Mouse (Mus musculus) 3T3-L1 (cell line): ENCODE measurements around the gene Tmem54.

Experiments used
- DNase-seq: peaks from one replicate; pipeline ENCODE4 v3.0.0-alpha.2; 2015; ENCODE audit warnings: low read depth, low spot score

Gene Tmem54

GRCm38 (mm10) chr4:129129387-129129786, 24.0 kb downstream of the Tmem54 start:
- DNase-seq: no peak

DNA sequence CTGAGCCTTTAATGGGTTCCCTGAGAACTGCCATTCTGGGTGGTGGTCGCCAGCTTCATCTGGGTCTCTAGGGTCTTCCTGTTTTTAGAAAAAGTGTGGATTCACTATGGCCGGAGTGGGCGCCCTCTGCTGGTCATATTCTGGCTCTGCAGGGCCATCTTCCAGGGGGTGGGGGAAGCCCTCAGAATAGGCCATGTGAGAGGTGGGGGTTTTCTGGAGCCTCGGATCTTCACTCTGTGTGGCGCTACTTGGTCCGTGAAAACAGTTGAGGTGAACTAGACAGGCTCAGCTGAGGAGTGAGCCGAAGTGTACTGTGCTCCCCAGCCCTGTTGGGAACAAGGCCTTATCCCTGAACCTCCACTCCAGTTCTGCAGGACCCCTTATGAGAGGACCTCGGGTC, 24.8 kb downstream of the Tmem54 start:
- peak; percentile 58 for DNase-seq

DNA sequence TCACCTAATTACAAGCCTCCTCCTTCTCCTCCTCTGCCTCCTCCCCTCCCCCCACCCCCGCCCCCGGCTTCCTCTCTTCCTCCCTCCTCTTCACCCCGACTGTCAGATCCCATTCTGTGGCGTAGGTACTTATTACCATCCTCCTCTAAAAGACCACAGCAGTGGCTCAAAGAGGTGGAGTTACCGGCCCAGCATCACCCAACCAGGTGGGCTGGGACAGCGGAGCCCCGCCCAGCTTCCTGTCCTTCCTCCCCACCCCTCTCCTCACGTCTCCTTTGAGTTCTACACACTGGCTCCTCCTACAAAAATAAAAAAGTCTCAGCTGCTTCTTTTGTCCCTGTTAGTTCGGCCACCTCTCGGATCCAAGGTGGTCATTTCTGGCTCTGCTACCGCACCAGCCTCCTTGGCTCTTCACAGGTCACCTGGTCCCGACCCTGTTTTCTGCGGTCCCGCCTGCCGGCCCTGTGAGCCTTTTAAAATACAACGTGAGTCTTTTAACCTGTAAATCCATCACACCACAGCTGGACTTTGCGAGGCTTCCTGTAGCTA, 25.5 kb downstream of the Tmem54 start:
- no peak for DNase-seq

DNA sequence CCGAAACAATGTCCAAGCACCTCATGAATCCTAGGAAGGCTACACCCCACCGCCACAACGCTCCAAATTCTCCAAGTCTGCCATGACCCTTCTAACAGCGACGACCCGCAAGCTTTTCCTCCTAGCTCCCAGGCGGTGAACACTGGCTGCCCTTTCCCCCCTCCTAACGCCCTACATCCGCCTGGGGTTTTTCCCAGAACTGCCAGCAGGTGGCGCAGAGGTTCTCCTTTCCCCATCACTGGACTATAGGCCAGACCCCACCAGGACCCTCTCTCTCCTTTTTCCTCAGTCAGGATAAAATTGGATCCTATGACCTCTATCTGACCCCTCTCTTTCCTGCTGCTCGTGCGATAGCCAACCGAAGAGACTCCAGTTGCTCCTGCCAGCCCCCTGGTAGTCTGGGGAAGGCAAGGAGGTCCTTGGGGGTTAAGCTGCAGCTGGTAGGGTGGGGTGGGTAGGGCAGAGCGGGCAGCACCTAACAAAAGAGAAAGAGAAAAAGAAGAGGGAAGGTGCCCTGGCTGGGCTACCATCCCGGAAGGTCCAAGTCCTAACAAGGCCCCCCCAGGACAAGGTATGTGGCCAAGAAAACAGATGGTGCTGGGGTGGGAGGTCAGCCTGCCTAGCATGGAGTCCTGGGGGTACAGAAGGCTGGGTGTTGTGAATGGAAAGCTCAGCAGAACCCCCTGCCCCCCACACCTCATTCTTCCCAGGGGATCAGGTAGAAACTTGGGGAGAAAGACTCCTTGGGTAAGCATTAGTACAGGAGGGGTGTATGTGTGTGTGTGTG, 29.6 kb downstream of the Tmem54 start:
- peak; percentile 43 for DNase-seq

DNA sequence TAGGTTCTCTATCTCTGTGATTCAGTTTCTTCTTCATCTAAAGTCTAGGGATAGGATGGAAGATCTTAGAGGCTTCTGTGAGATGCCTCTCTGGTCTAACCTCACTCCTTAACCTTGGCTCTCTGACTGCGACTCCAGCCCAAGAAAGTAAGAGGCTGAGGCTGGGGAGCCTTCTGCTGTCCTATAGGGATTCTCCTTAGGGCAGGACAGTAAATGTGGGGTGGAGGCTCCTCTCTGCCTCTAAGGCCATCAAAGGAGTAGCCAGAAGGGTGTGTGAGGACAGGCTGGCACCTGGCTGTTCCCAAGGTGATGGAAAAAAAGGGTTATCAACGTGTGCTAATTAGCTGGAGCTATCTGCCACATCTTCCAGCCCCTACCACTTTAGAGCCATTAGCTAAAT, 30.3 kb downstream of the Tmem54 start:
- no peak for DNase-seq

DNA sequence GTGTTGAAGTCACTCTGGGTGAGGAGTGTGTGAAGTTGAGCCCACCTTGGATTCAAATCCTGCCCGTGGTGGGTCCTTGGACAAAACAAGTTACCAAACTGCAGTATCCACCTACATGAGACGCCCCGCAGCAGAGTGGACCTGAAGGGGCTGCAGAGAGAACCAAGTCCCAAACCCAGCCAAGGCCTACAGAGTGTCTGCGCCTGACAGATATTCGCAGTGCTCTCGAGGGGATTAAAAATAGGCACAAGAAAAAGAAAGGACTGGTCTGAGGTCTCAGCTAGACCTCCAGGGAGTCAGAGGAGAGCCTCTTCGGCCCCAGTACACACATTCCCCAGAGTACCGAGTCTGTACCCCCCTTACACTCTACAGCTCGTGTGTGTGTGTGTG, 30.8 kb downstream of the Tmem54 start:
- DNase-seq: no peak

DNA sequence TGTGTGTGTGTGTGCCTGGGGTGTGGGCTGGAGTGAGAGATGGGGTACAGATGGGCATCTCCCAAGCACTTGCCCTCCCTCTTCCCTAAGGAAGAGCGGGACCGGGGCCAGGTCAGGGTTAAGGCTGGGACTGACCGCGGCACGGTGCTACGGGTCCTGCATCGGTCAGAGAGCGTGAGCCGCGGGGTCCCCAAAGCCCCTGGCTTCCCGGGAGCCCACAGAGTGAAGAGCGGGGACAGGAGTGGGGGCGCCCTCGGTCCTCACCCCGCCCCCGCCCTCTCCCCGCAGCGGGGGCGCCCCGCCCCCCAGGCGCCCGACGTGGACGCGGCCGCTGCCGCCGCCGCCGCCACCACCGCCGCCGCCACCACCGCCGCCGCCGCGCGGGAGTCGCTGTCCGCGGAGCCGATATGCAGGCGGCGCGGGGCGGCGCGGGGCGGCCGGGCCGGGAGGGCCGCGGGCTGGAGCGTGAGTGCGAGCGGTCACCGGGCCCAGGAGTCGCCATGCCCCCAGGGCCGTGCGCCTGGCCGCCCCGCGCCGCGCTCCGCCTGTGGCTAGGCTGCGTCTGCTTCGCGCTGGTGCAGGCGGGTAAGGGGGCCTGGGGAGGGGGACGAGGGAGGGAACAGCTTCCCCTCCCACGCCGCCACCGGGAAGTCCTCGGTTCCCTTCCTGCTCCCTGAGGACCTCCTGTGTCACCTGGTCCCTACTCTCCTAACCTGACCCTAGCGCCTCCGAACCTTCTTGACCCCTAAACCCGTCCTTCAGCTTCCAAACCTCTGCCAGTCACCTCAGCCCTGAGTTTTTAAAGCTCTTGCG, 31.4 kb downstream of the Tmem54 start, which contains the start of gene Fndc5:
TSS of gene Fndc5 (plus strand) at position 421 of the 813 bp plus-strand sequence.
- DNase-seq: no peak

GRCm38 (mm10) chr4:129137392-129138321, 32.3 kb downstream of the Tmem54 start:
- no peak for DNase-seq

GRCm38 (mm10) chr4:129139642-129140041, 34.3 kb downstream of the Tmem54 start:
- DNase-seq: no peak

DNA sequence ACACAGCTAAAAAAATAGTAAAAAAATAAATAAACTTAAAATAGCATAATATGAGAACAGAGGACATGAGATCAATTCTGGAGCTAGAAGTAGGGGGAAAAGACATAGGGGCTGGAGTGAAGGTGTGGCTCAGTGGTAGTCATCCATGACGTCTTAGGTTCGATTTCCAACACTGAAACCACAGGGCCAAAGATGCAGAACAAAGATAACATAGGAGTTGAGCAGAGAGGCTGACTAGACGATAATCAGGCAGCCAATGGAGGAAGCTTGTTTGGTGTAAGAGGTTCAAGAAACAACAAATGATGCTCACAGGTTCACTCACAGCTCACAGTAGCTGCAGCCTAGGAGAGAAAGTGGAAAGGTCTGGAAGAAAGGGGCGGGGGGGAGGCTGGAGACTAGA, 35.5 kb downstream of the Tmem54 start:
- no peak for DNase-seq

GRCm38 (mm10) chr4:129141560-129142438, 36.5 kb downstream of the Tmem54 start:
- no peak for DNase-seq

- no peak for DNase-seq
Measured at GRCm38 (mm10) chr4:129142439-129143045, 37.2 kb downstream of the Tmem54 start.

- no peak for DNase-seq
Measured at GRCm38 (mm10) chr4:129143509-129143908, 38.2 kb downstream of the Tmem54 start.

DNA sequence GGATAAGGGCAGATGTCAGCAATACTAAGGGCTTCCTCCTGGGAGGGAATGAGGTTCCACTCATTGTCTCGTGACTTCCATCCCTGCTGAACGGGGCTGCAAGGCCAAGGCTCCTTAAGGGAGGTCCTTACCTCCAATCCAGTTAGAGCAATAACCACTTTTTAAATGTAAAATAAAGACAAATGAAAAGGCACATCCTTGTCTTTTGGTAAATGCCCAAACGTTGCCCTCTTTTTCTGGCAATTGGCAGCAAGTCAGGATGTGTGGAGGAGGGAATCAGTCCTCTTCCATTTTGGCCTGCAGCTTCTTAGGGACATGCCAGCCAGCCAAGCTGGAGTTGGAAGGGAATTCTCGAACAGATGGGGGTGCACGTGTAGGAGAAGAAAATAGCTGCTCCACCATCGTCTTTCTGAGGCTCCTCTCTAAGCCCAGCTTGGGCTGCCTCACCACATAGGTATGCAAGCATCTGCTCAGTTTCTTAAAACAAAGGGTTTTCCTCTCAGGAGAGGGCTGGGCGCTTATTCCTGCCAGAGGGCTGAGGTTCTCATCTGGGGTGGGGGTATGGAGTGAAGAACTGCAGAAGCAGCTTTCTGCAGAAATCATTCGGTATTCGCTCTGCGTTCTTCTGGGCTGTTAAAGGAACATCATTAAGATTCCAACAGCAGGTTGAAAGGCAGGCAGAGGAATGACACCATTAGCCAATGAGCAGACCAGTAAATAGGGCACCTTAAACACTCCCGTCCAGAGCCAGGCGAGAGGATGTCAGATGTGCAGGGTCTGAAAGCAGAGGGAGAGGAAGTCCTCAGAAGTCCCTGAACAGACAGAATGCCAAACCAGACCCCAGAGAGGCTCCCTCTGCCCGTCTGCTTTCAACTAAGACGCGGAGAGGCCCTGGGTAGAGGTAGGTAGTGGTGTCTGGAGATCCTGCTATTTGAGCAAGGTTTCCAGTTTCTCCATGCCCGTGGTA, 39.3 kb downstream of the Tmem54 start:
- peak; percentile 55 for DNase-seq

DNA sequence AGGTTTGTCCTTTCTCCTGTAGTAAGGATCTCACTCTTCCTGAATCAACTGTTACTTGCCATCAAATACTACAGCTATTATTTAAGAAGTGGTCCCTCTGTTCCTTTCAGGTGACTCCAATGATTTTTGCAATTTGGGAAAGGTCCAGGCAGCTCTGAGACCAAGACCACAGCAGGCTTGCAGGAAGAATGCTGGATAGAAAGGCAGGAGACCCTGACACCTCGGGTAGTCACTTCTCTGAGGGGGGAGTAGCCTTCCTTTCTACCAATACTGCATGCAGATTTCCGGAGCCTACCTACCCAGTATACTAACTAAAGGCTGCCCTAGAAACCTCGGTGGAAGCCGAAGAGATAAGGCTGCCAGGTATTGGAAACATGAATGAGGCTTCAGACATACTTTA, 40.1 kb downstream of the Tmem54 start:
- no peak for DNase-seq

DNA sequence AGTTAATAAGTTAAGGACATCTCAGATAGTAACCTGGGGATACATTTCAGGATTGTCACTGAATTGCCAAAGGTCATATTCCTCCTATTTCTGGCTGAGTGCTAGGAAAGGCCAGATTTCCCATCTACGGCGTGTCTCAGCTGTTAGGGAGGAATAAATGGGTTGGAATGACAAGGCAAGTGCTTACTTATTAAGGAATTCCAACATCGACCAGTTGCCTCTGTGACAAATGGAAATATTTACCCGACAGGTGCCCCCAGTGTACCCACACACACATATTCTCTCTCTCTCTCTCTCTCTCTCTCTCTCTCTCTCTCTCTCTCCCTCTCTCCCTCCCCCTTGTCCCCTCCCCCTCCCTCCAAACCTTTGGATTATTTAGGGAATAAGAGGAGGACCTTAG, 40.6 kb downstream of the Tmem54 start:
- no peak for DNase-seq

GRCm38 (mm10) chr4:129146392-129146791, 41.0 kb downstream of the Tmem54 start:
- no peak for DNase-seq

GRCm38 (mm10) chr4:129147552-129148103, 42.3 kb downstream of the Tmem54 start:
- no peak for DNase-seq

- DNase-seq: no peak
Measured at GRCm38 (mm10) chr4:129149321-129149720, 44.0 kb downstream of the Tmem54 start.
